Mouse (Mus musculus) small intestine, adult 2 months (tissue): Measurements from ENCODE around the gene Igf2r. TPM values are rescaled to one million over a fixed set of nuclear protein-coding genes. Genes with fewer than 3 reads are reported as not detected.

Source experiments
- H3K27ac ChIP-seq: fragments of 200-500 bp; 2 replicates; pipeline ENCODE4 v1.5.1; 2012; ENCODE audit warnings: low read depth, low read length, control low read depth, inconsistent platforms; ENCODE audit not compliant: insufficient read depth
- H3K27me3 ChIP-seq: fragments of 200-500 bp; 2 replicates; pipeline ENCODE4 v1.6.1; 2012; ENCODE audit warnings: mild to moderate bottlenecking, moderate library complexity, low read length, inconsistent platforms; ENCODE audit not compliant: control insufficient read depth, insufficient read depth
- H3K36me3 ChIP-seq: fragments of 200-500 bp; 2 replicates; pipeline ENCODE4 v1.6.1; 2012; ENCODE audit warnings: mild to moderate bottlenecking, low read length, control low read depth, inconsistent platforms; ENCODE audit not compliant: control insufficient read depth, insufficient read depth
- H3K4me1 ChIP-seq: fragments of 200-500 bp; 2 replicates; pipeline ENCODE4 v1.6.1; 2012; ENCODE audit warnings: low read length, inconsistent platforms, mixed read lengths; ENCODE audit not compliant: control insufficient read depth, insufficient read depth, insufficient read length
- H3K4me3 ChIP-seq: fragments of 200-500 bp; 2 replicates; pipeline ENCODE4 v1.5.1; 2012; ENCODE audit warnings: low read depth, mild to moderate bottlenecking, control low read depth, inconsistent platforms, low read length, moderate library complexity
- CTCF ChIP-seq: fragments of 200-500 bp; IDR thresholded peaks from 2 replicates; pipeline ENCODE4 v1.5.1; 2012; ENCODE audit warnings: low read depth, mild to moderate bottlenecking, control low read depth, inconsistent platforms, low read length, moderate library complexity, mixed read lengths; ENCODE audit not compliant: insufficient replicate concordance, insufficient read length; ENCODE audit errors: extremely low read depth
- POLR2A ChIP-seq: fragments of 200-500 bp; IDR thresholded peaks from 2 replicates; pipeline ENCODE4 v1.6.1; 2012; ENCODE audit warnings: low read depth, mild to moderate bottlenecking, control low read depth, inconsistent platforms, low read length, moderate library complexity
- WGBS: fragments of 180-500 bp; shearing (Covaris S2); methylation state at CpG from one replicate; pipeline ENCODE4 v1.1.7; 2018; 5-methylcytosine and 5-hydroxymethylcytosine counted together
- polyA plus RNA-seq: library from polyadenylated mRNA; depleted of rRNA; stranded (reverse); fragments of >200 nt; gene quantifications from 2 replicates; pipeline ENCODE4 v1.2.3, GENCODE M21; 2012

The Igf2r gene
- polyA plus RNA-seq, 1 experiment = 19.7 TPM

GRCm38 (mm10) chr17:12664156-12664555 lies 105.3 kb downstream of the Igf2r start:
- no peak for TF ChIP-seq CTCF
- no peak for TF ChIP-seq POLR2A
- Histone ChIP-seq H3K27me3 (no peaks in the 10 kb centered on the region), H3K4me3 (no peak overlapping the region), H3K27ac (no peak overlapping the region), H3K36me3 (peaks cover 16% of the 10 kb centered on the region), H3K4me1 (peaks cover 5% of the 10 kb centered on the region; the same call in 1 of the 2 replicates)
- WGBS = 80% methylated on average over 8 of the region's 8 CpGs

DNA sequence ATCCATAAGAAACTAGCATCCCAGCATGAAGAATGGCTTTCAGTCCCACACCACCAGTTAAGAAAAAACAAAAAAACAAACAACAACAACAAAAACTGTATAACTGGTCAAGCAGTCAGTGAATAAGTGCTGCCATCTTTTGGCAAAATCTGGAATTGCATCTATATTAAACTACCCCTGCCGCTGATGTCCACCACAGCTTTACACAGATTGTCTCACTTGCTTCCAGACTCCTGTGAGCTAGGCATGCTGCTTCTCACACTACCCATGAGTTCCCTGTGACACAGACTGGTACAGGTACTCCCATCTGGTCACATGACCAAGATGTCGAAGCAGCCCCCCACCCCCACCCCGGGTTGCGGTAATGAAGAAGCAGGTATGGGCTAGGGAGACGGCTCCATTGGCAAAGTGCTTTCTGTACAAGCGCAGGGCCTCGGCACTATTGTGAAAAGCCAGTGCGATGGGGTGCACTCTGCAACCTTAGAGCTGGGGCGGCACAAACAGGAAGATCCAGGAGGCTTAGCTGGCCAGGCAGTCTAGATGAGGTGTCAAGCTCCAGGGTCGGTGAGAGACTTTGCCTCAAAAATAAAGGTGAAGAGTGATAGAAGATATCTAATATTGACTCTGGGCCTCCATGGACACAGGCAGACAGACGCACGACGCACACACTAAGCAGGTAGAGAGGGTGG lies 108.7 kb downstream of the Igf2r start:
- Histone ChIP-seq H3K27me3 (no peaks in the 10 kb centered on the region), H3K36me3 (peaks cover 28% of the 10 kb centered on the region), H3K4me3 (no peak overlapping the region), H3K4me1 (peaks cover 8% of the 10 kb centered on the region; the same call in 1 of the 2 replicates), H3K27ac (no peak overlapping the region)
- TF ChIP-seq CTCF (no peak; the same call in 1 of the 2 replicates), POLR2A (no peak)
- 80% methylated on average over 13 of the region's 13 CpGs for WGBS

GRCm38 (mm10) chr17:12659233-12659632 lies 110.2 kb downstream of the Igf2r start:
- peaks cover 8% of the 10 kb centered on the region; the same call in 1 of the 2 replicates for H3K4me1 ChIP-seq
- WGBS = 37% methylated on average over 10 of the region's 10 CpGs

DNA sequence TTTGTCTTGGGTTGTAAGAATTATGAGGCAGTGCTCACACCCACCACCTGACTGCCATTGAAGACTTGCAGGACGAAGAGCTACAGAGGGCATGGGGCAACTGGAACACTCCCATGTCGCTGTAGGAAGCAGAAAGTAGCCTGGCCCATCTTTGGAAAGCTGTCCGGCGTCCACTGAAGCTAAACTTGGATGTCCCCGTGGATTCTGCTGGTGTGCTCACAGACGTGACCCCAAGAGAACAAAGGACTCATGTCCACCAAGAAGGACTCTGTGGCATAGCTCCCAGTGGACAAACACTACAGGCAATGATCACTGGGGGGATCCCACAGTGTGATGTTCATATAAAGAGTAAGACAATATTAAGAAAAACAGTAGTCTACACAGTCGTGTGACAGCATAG lies 110.7 kb downstream of the Igf2r start:
- peaks cover 8% of the 10 kb centered on the region; the same call in 1 of the 2 replicates for H3K4me1 ChIP-seq
- no peak overlapping the region for H3K27ac ChIP-seq
- H3K4me3 ChIP-seq = no peak overlapping the region
- no peak for TF ChIP-seq CTCF
- no peak for TF ChIP-seq POLR2A
- WGBS = 55% methylated on average over 7 of the region's 7 CpGs
- peaks cover 21% of the 10 kb centered on the region for H3K36me3 ChIP-seq
- H3K27me3 ChIP-seq = no peaks in the 10 kb centered on the region

More at GRCm38 (mm10) chr17:12659233-12659632, 110.2 kb downstream of the Igf2r start:
- H3K4me3 ChIP-seq = no peak overlapping the region
- no peak for TF ChIP-seq CTCF
- no peak for TF ChIP-seq POLR2A
- peaks cover 23% of the 10 kb centered on the region for H3K36me3 ChIP-seq
- no peaks in the 10 kb centered on the region for H3K27me3 ChIP-seq
- H3K27ac ChIP-seq = no peak overlapping the region

- no peak for TF ChIP-seq CTCF
- no peak for TF ChIP-seq POLR2A
- Histone ChIP-seq H3K4me1 (peaks cover 8% of the 10 kb centered on the region; the same call in 1 of the 2 replicates), H3K27ac (no peak overlapping the region), H3K27me3 (no peaks in the 10 kb centered on the region), H3K4me3 (no peak overlapping the region), H3K36me3 (peaks cover 21% of the 10 kb centered on the region)
- WGBS = 54% methylated on average over 7 of the region's 7 CpGs
Observed at GRCm38 (mm10) chr17:12655826-12656225, 113.6 kb downstream of the Igf2r start.

- Histone ChIP-seq H3K4me1 (peaks cover 6% of the 10 kb centered on the region; the same call in 1 of the 2 replicates), H3K4me3 (no peak overlapping the region), H3K36me3 (peaks cover 30% of the 10 kb centered on the region), H3K27ac (no peak overlapping the region), H3K27me3 (no peaks in the 10 kb centered on the region)
- no peak for TF ChIP-seq POLR2A
- TF ChIP-seq CTCF = no peak
- 92% methylated on average over 3 of the region's 3 CpGs for WGBS
Observed at GRCm38 (mm10) chr17:12654061-12654460, 115.4 kb downstream of the Igf2r start.

- Histone ChIP-seq H3K27me3 (no peaks in the 10 kb centered on the region), H3K4me3 (no peak overlapping the region), H3K27ac (no peak overlapping the region), H3K36me3 (peaks cover 27% of the 10 kb centered on the region), H3K4me1 (no peaks in the 10 kb centered on the region)
- WGBS = 94% methylated on average over 11 of the region's 11 CpGs
- TF ChIP-seq POLR2A = no peak
- no peak for TF ChIP-seq CTCF
Observed at GRCm38 (mm10) chr17:12652604-12653003, 116.9 kb downstream of the Igf2r start.

DNA sequence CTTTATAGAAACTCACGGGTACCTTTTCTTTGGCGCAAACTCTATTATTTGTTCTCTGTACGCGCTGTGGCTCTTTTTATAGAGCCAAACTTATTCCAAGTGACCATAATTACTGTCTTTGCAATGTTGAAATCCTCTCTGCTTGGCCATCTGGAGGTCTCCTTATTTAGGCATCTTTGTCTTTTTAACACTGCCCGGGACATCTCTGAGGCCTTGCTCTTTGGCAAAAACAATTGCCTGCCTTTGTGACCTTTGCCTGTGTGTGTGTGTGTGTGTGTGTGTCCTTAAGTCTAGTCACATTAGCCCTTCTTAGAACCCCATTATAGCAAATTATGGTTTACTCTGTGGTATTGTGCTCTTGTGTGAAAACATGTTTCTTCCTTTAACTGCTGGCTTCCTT lies 124.0 kb downstream of the Igf2r start:
- TF ChIP-seq POLR2A (no peak), CTCF (no peak)
- no peak overlapping the region for H3K4me3 ChIP-seq
- WGBS = 88% methylated on average over 5 of the region's 5 CpGs
- no peak overlapping the region for H3K27ac ChIP-seq
- peaks cover 17% of the 10 kb centered on the region for H3K36me3 ChIP-seq
- H3K27me3 ChIP-seq = no peaks in the 10 kb centered on the region
- no peaks in the 10 kb centered on the region for H3K4me1 ChIP-seq
